Mouse (Mus musculus) stomach, postnatal 0 days (tissue): ENCODE data around the gene Zfp831.

ENCODE experiments used
- CTCF ChIP-seq: IDR thresholded peaks from 2 replicates; pipeline ENCODE4 v1.5.1; 2016; ENCODE audit warnings: antibody characterized with exemption, low read depth, mild to moderate bottlenecking, moderate library complexity
- EP300 ChIP-seq: optimal IDR thresholded peaks from 2 replicates; pipeline ENCODE3; 2016; ENCODE audit warnings: antibody characterized with exemption

DNA sequence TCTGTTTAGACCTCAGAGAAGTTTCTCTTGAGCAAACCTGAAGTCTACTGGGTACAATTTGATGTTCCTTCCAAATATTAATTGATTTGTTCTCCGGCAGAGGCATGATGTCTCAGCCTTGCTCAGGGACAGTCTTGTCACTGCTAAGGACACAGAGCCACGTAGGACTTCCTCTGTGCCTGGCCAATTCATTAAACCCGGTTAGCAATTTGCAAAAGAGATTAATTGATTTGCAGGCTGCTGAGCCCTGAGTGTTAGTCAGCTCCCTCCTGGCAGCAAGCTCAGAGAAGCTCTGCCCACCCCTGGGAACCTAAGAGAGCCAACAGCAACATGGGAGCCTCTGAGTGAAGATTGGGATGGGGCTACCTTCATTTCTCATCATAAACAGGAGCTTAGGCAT lies 25.5 kb downstream of the Zfp831 start:
- no peak for TF ChIP-seq CTCF
- TF ChIP-seq EP300 = no peak
